Mouse (Mus musculus): ENCODE results near the gene Gtpbp6. TPM values are rescaled to one million over a fixed set of nuclear protein-coding genes. Genes with fewer than 3 reads are reported as not detected.

Gtpbp6 gene
- polyA plus RNA-seq, 1 experiment from 2014 or later: 30.8 TPM

Other genes starting within 250 kb of the Gtpbp6 start
- 0.81 and 0.95 TPM in 2 replicates for gene Gm15446, start 184.8 kb downstream of the Gtpbp6 start, polyA plus RNA-seq (2014; fragmentation: Nextera tagmentation; extraction: Ambion mirVana)
- 25.8 and 26.4 TPM in 2 replicates for gene Zfp932, start 111.7 kb downstream of the Gtpbp6 start, polyA plus RNA-seq (2014; fragmentation: Nextera tagmentation; extraction: Ambion mirVana)
- 4.9 and 5.0 TPM in 2 replicates for gene Gm17655, start 35.7 kb downstream of the Gtpbp6 start, polyA plus RNA-seq (2014; fragmentation: Nextera tagmentation; extraction: Ambion mirVana)
- 0.69 and 1.5 TPM in 2 replicates for gene Gm35315, start 13.8 kb downstream of the Gtpbp6 start, polyA plus RNA-seq (2014; fragmentation: Nextera tagmentation; extraction: Ambion mirVana)
- gene Plcxd1, start 8.2 kb downstream of the Gtpbp6 start, polyA plus RNA-seq (2014; fragmentation: Nextera tagmentation; extraction: Ambion mirVana): 0.69 and 0.97 TPM in 2 replicates
- 4.0 and 5.8 TPM in 2 replicates for gene Zfp605, start 1.9 kb upstream of the Gtpbp6 start, polyA plus RNA-seq (2014; fragmentation: Nextera tagmentation; extraction: Ambion mirVana)
- 42.0 and 42.2 TPM in 2 replicates for gene Chfr, start 27.6 kb upstream of the Gtpbp6 start, polyA plus RNA-seq (2014; fragmentation: Nextera tagmentation; extraction: Ambion mirVana)
- gene Golga3, start 68.5 kb upstream of the Gtpbp6 start, polyA plus RNA-seq (2014; fragmentation: Nextera tagmentation; extraction: Ambion mirVana): 25.8 and 27.1 TPM in 2 replicates
- gene Ankle2, start 122.8 kb upstream of the Gtpbp6 start, polyA plus RNA-seq (2014; fragmentation: Nextera tagmentation; extraction: Ambion mirVana): 35.3 and 39.4 TPM in 2 replicates
- 58.4 and 70.8 TPM in 2 replicates for gene Pgam5, start 161.7 kb upstream of the Gtpbp6 start, polyA plus RNA-seq (2014; fragmentation: Nextera tagmentation; extraction: Ambion mirVana)
- 5.3 and 5.5 TPM in 2 replicates for gene Pxmp2, start 178.0 kb upstream of the Gtpbp6 start, polyA plus RNA-seq (2014; fragmentation: Nextera tagmentation; extraction: Ambion mirVana)
- gene Pole, start 178.1 kb upstream of the Gtpbp6 start, polyA plus RNA-seq (2014; fragmentation: Nextera tagmentation; extraction: Ambion mirVana): 29.5 and 30.7 TPM in 2 replicates
- gene P2rx2, start 235.0 kb upstream of the Gtpbp6 start, polyA plus RNA-seq (2014; fragmentation: Nextera tagmentation; extraction: Ambion mirVana): 0.94 and 1.8 TPM in 2 replicates
- not detected in 2 replicates for gene Lrcol1, start 236.5 kb upstream of the Gtpbp6 start, polyA plus RNA-seq (2014; fragmentation: Nextera tagmentation; extraction: Ambion mirVana)